Mouse (Mus musculus) E14TG2a.4 (cell line): Measurements from ENCODE around the gene A4gnt.

Source experiments
- CTCF ChIP-seq: conservative IDR thresholded peaks from 2 replicates; pipeline ENCODE4 v1.5.1; 2014; ENCODE audit warnings: low read length
- NANOG ChIP-seq: IDR thresholded peaks from 2 replicates; pipeline ENCODE4 v1.6.1; 2014; ENCODE audit warnings: borderline replicate concordance, low read length, mixed read lengths
- POU5F1 ChIP-seq: IDR thresholded peaks from 2 replicates; pipeline ENCODE4 v1.6.1; 2014; ENCODE audit warnings: low read length, borderline replicate concordance

DNA sequence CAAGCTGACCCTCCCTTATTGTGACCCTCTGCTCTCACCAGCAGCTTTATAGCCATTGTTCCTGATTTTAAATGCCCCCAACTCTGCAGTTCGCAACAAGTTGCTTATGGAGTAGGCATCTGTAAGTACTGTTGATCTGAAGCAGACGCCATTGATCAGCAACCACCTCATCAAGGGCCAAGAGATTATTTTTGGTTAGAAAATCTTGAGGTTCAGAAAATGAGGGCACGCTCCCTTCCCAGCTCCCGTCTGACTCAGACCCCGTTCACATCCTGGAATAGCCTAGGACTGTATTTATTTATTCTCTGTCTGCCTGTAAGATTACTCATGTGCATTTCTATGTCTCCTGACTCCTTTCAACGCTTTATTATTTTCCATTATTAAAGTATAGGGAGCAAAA is 33.1 kb downstream of the A4gnt start:
- TF ChIP-seq CTCF (no peak), NANOG (no peak), POU5F1 (no peak)
